Mouse (Mus musculus) spleen, adult 2 months (tissue): Measurements from ENCODE around the gene Tmprss6. TPM values are rescaled to one million over a fixed set of nuclear protein-coding genes. Genes with fewer than 3 reads are reported as not detected.

Experiments
- DNase-seq, 2 experiments: peaks; one replicate each; pipeline versions ENCODE4 v3.0.0 to v3.0.0-alpha.2; 2012 to 2021; ENCODE audit warnings: low spot score in 2 of 2, low read depth in 1 of 2
- H3K27ac ChIP-seq: fragments of 200-500 bp; 2 replicates; pipeline ENCODE4 v1.5.1; 2012; ENCODE audit warnings: low read length, inconsistent platforms; ENCODE audit not compliant: insufficient read depth
- H3K27me3 ChIP-seq: fragments of 200-500 bp; 2 replicates; pipeline ENCODE4 v1.6.1; 2012; ENCODE audit warnings: mild to moderate bottlenecking, moderate library complexity, low read length, inconsistent platforms; ENCODE audit not compliant: control insufficient read depth, insufficient read depth
- H3K36me3 ChIP-seq: fragments of 200-500 bp; 2 replicates; pipeline ENCODE4 v1.6.1; 2012; ENCODE audit warnings: mild to moderate bottlenecking, low read length, inconsistent platforms; ENCODE audit not compliant: control insufficient read depth, insufficient read depth
- H3K4me1 ChIP-seq: fragments of 200-500 bp; 2 replicates; pipeline ENCODE4 v1.6.1; 2011; ENCODE audit warnings: inconsistent platforms; ENCODE audit not compliant: control insufficient read depth, insufficient read depth, insufficient read length
- H3K4me3 ChIP-seq: fragments of 200-500 bp; 2 replicates; pipeline ENCODE4 v1.5.1; 2011; ENCODE audit warnings: mild to moderate bottlenecking, inconsistent platforms; ENCODE audit not compliant: insufficient read depth, insufficient read length; ENCODE audit errors: extremely low read depth
- CTCF ChIP-seq: fragments of 200-500 bp; IDR thresholded peaks from 2 replicates; pipeline ENCODE4 v1.5.1; 2011; ENCODE audit warnings: mild to moderate bottlenecking, inconsistent platforms; ENCODE audit not compliant: insufficient read depth, insufficient read length, insufficient replicate concordance; ENCODE audit errors: extremely low read depth
- POLR2A ChIP-seq: fragments of 200-500 bp; IDR thresholded peaks from 2 replicates; pipeline ENCODE4 v1.6.1; 2011; ENCODE audit warnings: low read depth, low read length, inconsistent platforms
- WGBS: fragments of 180-500 bp; shearing (Covaris S2); methylation state at CpG from one replicate; pipeline ENCODE4 v1.1.7; 2018; 5-methylcytosine and 5-hydroxymethylcytosine counted together
- polyA plus RNA-seq: library from polyadenylated mRNA; depleted of rRNA; stranded (reverse); fragments of >200 nt; gene quantifications from 2 replicates; pipeline ENCODE4 v1.2.3, GENCODE M21; 2012

Tmprss6 gene
- polyA plus RNA-seq, 1 experiment = 0.21 TPM

- peak overlapping the region; percentile 63; the same call in 1 of the 2 replicates for H3K27ac ChIP-seq
- TF ChIP-seq POLR2A (no peak), CTCF (no peak)
- H3K4me3 ChIP-seq = no peak overlapping the region
- no peaks in the 10 kb centered on the region for H3K36me3 ChIP-seq
- no peaks in the 10 kb centered on the region for H3K4me1 ChIP-seq
- WGBS = 72% methylated on average over 18 of the region's 18 CpGs
- no peaks in the 10 kb centered on the region for H3K27me3 ChIP-seq
- no peak for DNase-seq
Observed at GRCm38 (mm10) chr15:78502437-78503132, 34.2 kb upstream of the Tmprss6 start.

- H3K27ac ChIP-seq = peak within 1 kb of the TSS; percentile 82
- TF ChIP-seq CTCF (no peak), POLR2A (peak; percentile 19; the same call in 1 of the 2 replicates)
- H3K4me3 ChIP-seq = peak within 1 kb of the TSS; percentile 55
- peak; percentile 14 to 49 for DNase-seq
- no peaks in the 10 kb centered on the region for H3K27me3 ChIP-seq
- peaks cover 4% of the 10 kb centered on the region; the same call in 1 of the 2 replicates for H3K4me1 ChIP-seq
- no peaks in the 10 kb centered on the region for H3K36me3 ChIP-seq
- WGBS = 59% methylated on average over 11 of the region's 11 CpGs
Observed at GRCm38 (mm10) chr15:78494968-78495406, 26.6 kb upstream of the Tmprss6 start, which contains the start of gene Il2rb. TSS of gene Il2rb (minus strand) at chr15:78495271.

- no peak for DNase-seq
- WGBS = 54% methylated on average over 10 of the region's 10 CpGs
Observed at GRCm38 (mm10) chr15:78493401-78494010, 25.1 kb upstream of the Tmprss6 start.

GRCm38 (mm10) chr15:78491301-78491700, 22.9 kb upstream of the Tmprss6 start:
- TF ChIP-seq POLR2A (no peak), CTCF (no peak)
- no peak overlapping the region for H3K27ac ChIP-seq
- no peak for DNase-seq
- no peak overlapping the region for H3K4me3 ChIP-seq
- peaks cover 4% of the 10 kb centered on the region; the same call in 1 of the 2 replicates for H3K4me1 ChIP-seq
- H3K36me3 ChIP-seq = no peaks in the 10 kb centered on the region
- no peaks in the 10 kb centered on the region for H3K27me3 ChIP-seq
- WGBS = 94% methylated on average over 3 of the region's 3 CpGs

More at GRCm38 (mm10) chr15:78493401-78494010, 25.1 kb upstream of the Tmprss6 start:
- Histone ChIP-seq H3K27me3 (no peaks in the 10 kb centered on the region), H3K27ac (peak overlapping the region; percentile 82), H3K36me3 (no peaks in the 10 kb centered on the region), H3K4me3 (peak overlapping the region; percentile 55), H3K4me1 (peaks cover 4% of the 10 kb centered on the region; the same call in 1 of the 2 replicates)
- no peak for TF ChIP-seq CTCF
- no peak for TF ChIP-seq POLR2A

- Histone ChIP-seq H3K4me3 (no peak overlapping the region), H3K36me3 (no peaks in the 10 kb centered on the region), H3K27ac (no peak overlapping the region), H3K4me1 (peaks cover 4% of the 10 kb centered on the region; the same call in 1 of the 2 replicates), H3K27me3 (no peaks in the 10 kb centered on the region)
- DNase-seq = no peak
- TF ChIP-seq POLR2A (no peak), CTCF (no peak)
- 70% methylated on average over 8 of the region's 8 CpGs for WGBS
Observed at GRCm38 (mm10) chr15:78489906-78490305, 21.5 kb upstream of the Tmprss6 start.

GRCm38 (mm10) chr15:78489248-78489647, 20.8 kb upstream of the Tmprss6 start:
- DNase-seq = no peak
- 88% methylated on average over 3 of the region's 3 CpGs for WGBS
- H3K36me3 ChIP-seq = no peaks in the 10 kb centered on the region
- TF ChIP-seq POLR2A = no peak
- TF ChIP-seq CTCF = no peak
- H3K27me3 ChIP-seq = no peaks in the 10 kb centered on the region
- no peak overlapping the region for H3K27ac ChIP-seq
- H3K4me1 ChIP-seq = no peaks in the 10 kb centered on the region
- no peak overlapping the region for H3K4me3 ChIP-seq
